Mouse (Mus musculus) left cerebral cortex, postnatal 25 days (tissue): ENCODE measurements around the gene Apob. TPM values are rescaled to one million over a fixed set of nuclear protein-coding genes. Genes with fewer than 3 reads are reported as not detected.

ENCODE experiments used
- DNase-seq, 2 experiments: peaks; one replicate each; pipeline ENCODE4 v3.0.0; 2022; ENCODE audit warnings: low spot score in 2 of 2, mixed read lengths in 1 of 2
- intact Hi-C: fragments of 180-260 bp; cut with DNase I; formaldehyde crosslinking; loops from one replicate; pipeline ENCODE4 v1.15.1; 2025
- total RNA-seq, 2 experiments: library from RNA; stranded (reverse); gene quantifications; 2 replicates each; pipeline ENCODE4 v1.2.3; 2021

Gene Apob
- total RNA-seq, 2 experiments from 2014 or later = 0.16 to 0.30 TPM

DNA sequence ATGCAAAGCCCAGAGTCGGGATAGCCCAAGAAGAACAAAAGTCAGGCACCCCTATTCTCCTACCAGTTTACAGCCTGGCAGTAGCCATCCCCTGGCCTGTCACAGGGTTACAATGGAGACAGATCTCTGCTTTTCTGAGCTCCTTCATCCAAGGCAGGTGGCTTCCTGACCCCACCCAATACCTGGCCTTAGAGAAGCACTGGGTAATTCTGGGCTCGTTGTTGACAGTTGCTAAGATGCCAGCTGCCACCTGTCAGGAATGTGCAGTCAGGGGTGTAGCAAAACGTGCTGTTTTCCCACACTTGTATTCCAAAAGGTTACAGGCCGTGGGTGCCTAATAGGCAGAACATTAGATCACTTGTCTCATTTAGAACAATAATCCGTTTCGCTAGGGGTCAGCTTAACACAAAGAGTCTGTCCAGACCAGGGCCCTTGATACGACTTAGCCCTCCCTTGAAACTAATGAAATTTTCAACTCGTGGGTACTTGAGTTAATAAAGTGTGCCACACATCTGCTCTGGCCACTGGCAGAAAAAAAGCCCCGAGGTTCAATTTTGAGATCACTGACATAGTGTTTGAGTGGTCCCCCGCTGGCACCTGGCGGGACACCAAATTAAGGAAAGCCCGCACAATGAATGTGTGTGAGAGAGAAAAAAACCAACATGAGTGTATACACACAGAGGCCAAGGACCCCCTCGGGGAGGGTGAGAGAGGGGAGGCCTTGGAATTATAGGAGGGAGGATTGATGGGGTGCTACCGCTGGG, 54.3 kb downstream of the Apob start:
- intact Hi-C loops = no loop called here
- no peak for DNase-seq

- intact Hi-C loops = no loop called here
- DNase-seq = no peak
Measured at GRCm38 (mm10) chr12:8032359-8032755, 54.9 kb downstream of the Apob start.

- no peak for DNase-seq
- intact Hi-C loops = no loop called here
Measured at GRCm38 (mm10) chr12:8038081-8038730, 60.8 kb downstream of the Apob start.

GRCm38 (mm10) chr12:8042626-8043394, 65.4 kb downstream of the Apob start:
- DNase-seq = no peak
- intact Hi-C loops = no loop called here

DNA sequence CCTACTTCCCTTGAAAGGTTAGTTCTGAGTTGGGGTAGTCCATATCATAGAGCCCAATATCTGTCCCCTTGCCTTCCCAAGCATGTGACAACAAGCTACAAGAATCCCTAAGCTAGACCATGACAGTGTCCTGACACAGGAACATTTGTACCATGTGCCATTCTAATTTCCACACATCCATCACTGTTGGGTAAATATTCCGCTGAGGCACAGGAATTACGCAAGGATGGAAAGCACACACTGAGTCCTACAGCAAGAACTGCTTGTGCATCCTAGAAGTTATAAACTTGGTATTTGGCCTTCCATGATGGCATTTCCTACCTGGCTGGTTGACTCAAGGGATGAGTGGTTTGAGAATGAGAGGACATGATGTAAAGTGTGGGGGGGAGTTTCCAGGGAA, 69.6 kb downstream of the Apob start:
- intact Hi-C loops = no loop called here
- DNase-seq = no peak

- no peak for DNase-seq
- intact Hi-C loops = no loop called here
Measured at GRCm38 (mm10) chr12:8047789-8048309, 70.4 kb downstream of the Apob start.

DNA sequence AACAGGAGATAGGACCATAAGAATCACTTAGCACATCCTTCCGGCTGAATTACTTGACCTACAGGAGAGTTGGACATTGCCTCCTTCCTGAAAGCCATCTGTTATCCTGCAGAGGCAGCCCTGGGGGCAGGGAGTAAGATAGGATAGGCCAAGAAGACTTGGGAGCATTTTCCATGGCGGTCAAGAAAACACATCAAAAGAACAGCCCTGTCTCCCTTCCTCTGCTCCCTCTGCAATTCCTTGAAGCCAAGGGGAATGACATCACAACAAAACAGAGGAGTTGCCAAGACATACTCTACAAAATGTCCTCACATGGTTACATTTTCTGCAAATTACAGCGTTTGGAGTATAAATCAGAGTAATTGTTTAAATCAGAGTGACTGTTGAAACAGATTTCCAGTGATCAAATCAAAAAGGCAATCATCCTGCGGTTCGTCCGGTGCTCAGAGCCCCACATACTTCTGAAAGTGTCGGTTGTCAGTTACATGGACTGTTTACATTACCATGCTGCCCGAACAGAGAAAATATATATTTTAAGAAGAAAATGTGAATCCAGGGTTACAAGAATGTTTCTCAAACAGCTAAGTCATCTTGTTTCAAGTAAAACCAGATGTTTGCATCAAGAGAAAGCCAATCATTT, 78.7 kb downstream of the Apob start:
- intact Hi-C loops = no loop called here
- DNase-seq = no peak

DNA sequence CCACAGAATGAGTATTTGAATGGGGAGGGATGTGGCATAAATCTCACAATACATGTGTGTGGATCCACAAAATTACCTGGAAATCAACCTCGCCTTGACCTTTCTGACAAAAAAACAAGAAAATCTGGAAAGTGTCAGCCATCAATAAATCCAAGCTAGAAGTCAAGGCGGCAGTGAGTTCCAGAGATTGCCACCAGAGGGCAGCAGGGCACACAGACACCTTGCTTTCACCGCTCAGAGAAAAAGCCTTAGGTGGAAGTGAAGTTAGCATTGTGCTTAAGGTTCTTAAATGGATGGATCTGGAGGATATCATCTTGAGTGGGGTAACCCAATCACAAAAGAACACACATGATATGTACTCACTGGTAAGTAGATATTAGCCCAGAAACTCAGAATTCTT, 82.1 kb downstream of the Apob start:
- intact Hi-C loops = loop anchor here (1.0 kb wide), 1 partner anchor 247 kb away; no protein-coding TSS in a partner anchor
- DNase-seq = peak; percentile 70 to 77

GRCm38 (mm10) chr12:8063363-8064065, 86.1 kb downstream of the Apob start:
- no peak for DNase-seq
- intact Hi-C loops = no loop called here

Other genes with a start within 250 kb of the Apob start
- gene Ldah, start 230.5 kb downstream of the Apob start, total RNA-seq = 10 to 100 TPM; 37.6 to 43.4 TPM